ENCODE assay signal across 11 mouse cellular contexts in the genomic region with DNA sequence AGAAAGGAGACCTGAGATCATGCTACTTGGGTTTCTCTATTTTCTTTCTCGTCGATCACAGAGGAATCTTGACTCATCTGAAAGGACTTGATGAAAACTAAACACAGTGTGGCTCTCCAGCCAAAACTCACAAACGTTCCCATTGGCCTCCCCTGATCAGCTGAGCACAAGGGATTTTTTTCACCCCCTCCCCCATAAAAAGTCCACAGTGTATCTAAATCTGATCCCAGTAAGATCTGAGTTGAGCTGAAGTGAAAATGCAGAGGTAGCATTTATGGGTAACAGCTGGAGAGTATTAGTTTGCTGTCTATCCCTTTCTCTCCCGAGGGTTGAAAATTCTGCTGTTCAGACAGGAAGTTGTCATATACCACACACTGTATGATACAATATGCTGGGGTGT. TPM values are rescaled to one million over a fixed set of nuclear protein-coding genes. Genes with fewer than 3 reads are reported as not detected.
A peak's percentile ranks its signal among the peaks of the same experiment; 100 is the strongest.
DNase-seq lines count a peak whose midpoint lies in the region; ATAC-seq and TF ChIP-seq lines count a peak whose summit lies in the region.
"Had no signal": no experiment of that assay in that cellular context is flagged by ENCODE, and none has a peak within 500 bp of the region (broad histone marks: within the 10 kb centered on the region; RNA-seq: fewer than 3 reads in every experiment).

No protein-coding gene starts in this region.

- peak; percentile 23 for DNase-seq in embryo, embryonic 10.5 days (ENCODE audit: low spot score)
- no peak for DNase-seq in embryo, embryonic 9.5 days (ENCODE audit: extremely low spot score)
- DNase-seq in kidney, postnatal 0 days (ENCODE audit: low spot score): peak; percentile 21
- DNase-seq in kidney, postnatal 14 days: no peak
- no peak for DNase-seq in layer of hippocampus, postnatal 14 days (ENCODE audit: low spot score in 2 of 2)
- DNase-seq: kidney, adult 8-10 months had no signal

- ATAC-seq in kidney, postnatal 0 days (replicated peaks; ENCODE audit: low FRiP score, low read depth): no peak
- no peak for ATAC-seq in intestine, embryonic 15.5 days
- ATAC-seq in neural tube, embryonic 13.5 days (ENCODE audit: low read depth): no peak
- ATAC-seq in monocyte, adult 5-6 weeks (replicated peaks; ENCODE audit: insufficient number of reproducible peaks, low FRiP score, low TSS enrichment, poor library complexity, severe bottlenecking): no peak
- ATAC-seq: Patski had no signal

- 0 out of 2 replicates have a peak overlapping the region, but pooled peaks have one; percentile 9 for H3K4me3 ChIP-seq in kidney, postnatal 0 days (replicated peaks; ENCODE audit: low read depth, low read length)
- peak overlapping the region; percentile 11; the same call in 1 of the 2 replicates for H3K4me3 ChIP-seq in intestine, embryonic 15.5 days (replicated peaks)
- H3K4me3 ChIP-seq in neural tube, embryonic 13.5 days: peak overlapping the region; percentile 80

- no peaks in the 10 kb centered on the region for H3K36me3 ChIP-seq in kidney, postnatal 0 days (ENCODE audit: insufficient read depth, low read length)
- no peaks in the 10 kb centered on the region for H3K36me3 ChIP-seq in intestine, embryonic 15.5 days
- no peaks in the 10 kb centered on the region for H3K36me3 ChIP-seq in neural tube, embryonic 13.5 days

- no peak for TF ChIP-seq CTCF in kidney, postnatal 0 days (IDR thresholded peaks at IDR 0.05; ENCODE audit: low read depth)

- H3K27me3 ChIP-seq in kidney, postnatal 0 days (ENCODE audit: insufficient read depth, low read length): 0 out of 2 replicates have a peak, but pooled peaks cover 4% of the 10 kb centered on the region
- H3K27me3 ChIP-seq in intestine, embryonic 15.5 days (replicated peaks): no peaks in the 10 kb centered on the region
- no peaks in the 10 kb centered on the region for H3K27me3 ChIP-seq in neural tube, embryonic 13.5 days
- H3K27me3 ChIP-seq: Patski had no signal

- H3K9ac ChIP-seq in kidney, postnatal 0 days (ENCODE audit: low read depth, low read length): no peak overlapping the region
- H3K9ac ChIP-seq in intestine, embryonic 15.5 days: no peak overlapping the region
- H3K9ac ChIP-seq in neural tube, embryonic 13.5 days: peak overlapping the region; percentile 31; the same call in 1 of the 2 replicates
- H3K9ac ChIP-seq: liver, embryonic 14.5 days had no signal

- peak overlapping the region; percentile 88 for H3K4me2 ChIP-seq in kidney, postnatal 0 days (ENCODE audit: low read length)
- peak overlapping the region; percentile 86 for H3K4me2 ChIP-seq in intestine, embryonic 15.5 days (replicated peaks)
- H3K4me2 ChIP-seq in neural tube, embryonic 13.5 days: peak overlapping the region; percentile 85

- 16% methylated on average over 4 of the region's 4 CpGs for WGBS in kidney, postnatal 0 days
- 31% methylated on average over 4 of the region's 4 CpGs for WGBS in intestine, embryonic 15.5 days
- WGBS in neural tube, embryonic 13.5 days: 61% methylated on average over 4 of the region's 4 CpGs

- no peaks in the 10 kb centered on the region for H3K9me3 ChIP-seq in kidney, postnatal 0 days (replicated peaks; ENCODE audit: low read length)
- no peaks in the 10 kb centered on the region for H3K9me3 ChIP-seq in intestine, embryonic 15.5 days
- H3K9me3 ChIP-seq in neural tube, embryonic 13.5 days: no peaks in the 10 kb centered on the region

- no peak overlapping the region for H3K27ac ChIP-seq in kidney, postnatal 0 days
- H3K27ac ChIP-seq in intestine, embryonic 15.5 days: no peak overlapping the region
- no peak overlapping the region for H3K27ac ChIP-seq in neural tube, embryonic 13.5 days (replicated peaks)
- H3K27ac ChIP-seq: liver, embryonic 14.5 days had no signal

- H3K4me1 ChIP-seq in kidney, postnatal 0 days (replicated peaks; ENCODE audit: insufficient read depth, low read length): no peaks in the 10 kb centered on the region
- H3K4me1 ChIP-seq in intestine, embryonic 15.5 days (replicated peaks): no peaks in the 10 kb centered on the region; the same call in 1 of the 2 replicates
- peaks cover 35% of the 10 kb centered on the region for H3K4me1 ChIP-seq in neural tube, embryonic 13.5 days (replicated peaks)

RNA-seq across cellular contexts. Expression of a gene that starts 2.2 kb away (rescaled TPM):
- polyA plus RNA-seq in kidney, postnatal 0 days (2015; fragmentation: Nextera tagmentation; extraction: Ambion mirVana): 7.4 and 7.9 TPM in 2 replicates
- 11.3 TPM in 2 replicates for polyA plus RNA-seq in intestine, embryonic 15.5 days (2015; fragmentation: Nextera tagmentation; extraction: Ambion mirVana)
- 12.6 and 14.2 TPM in 2 replicates for polyA plus RNA-seq in neural tube, embryonic 13.5 days (2015; fragmentation: Nextera tagmentation; extraction: Ambion mirVana)
- total RNA-seq in layer of hippocampus, postnatal 14 days (2021): 1 to 10 TPM; 5.0 to 7.0 TPM
- not detected in 3 replicates for total RNA-seq in monocyte, adult 5-6 weeks (2017)

Comparison
In these comparisons a context has a peak if more than half of its experiments do, and no peak if none do; other contexts are left out.
1. DNase-seq: peak in embryo, embryonic 10.5 days (single experiment) and kidney, postnatal 0 days (single experiment); none in embryo, embryonic 9.5 days (single experiment), kidney, postnatal 14 days (single experiment) and layer of hippocampus, postnatal 14 days (0 of 2).
2. H3K4me3 ChIP-seq: peak in every context shown above with its lines; median percentile 80 in neural tube, embryonic 13.5 days; 11 in intestine, embryonic 15.5 days; 9 in kidney, postnatal 0 days.
3. Peak in every context shown above with its lines, with median percentiles within 50 percentile points of each other: H3K4me2 ChIP-seq.